Mouse (Mus musculus) embryo, embryonic 11 days (tissue): ENCODE results near the gene Gm17617.

Experiments
- DNase-seq: peaks from one replicate; pipeline ENCODE4 v3.0.0-alpha.2; 2015

The Gm17617 gene

DNA sequence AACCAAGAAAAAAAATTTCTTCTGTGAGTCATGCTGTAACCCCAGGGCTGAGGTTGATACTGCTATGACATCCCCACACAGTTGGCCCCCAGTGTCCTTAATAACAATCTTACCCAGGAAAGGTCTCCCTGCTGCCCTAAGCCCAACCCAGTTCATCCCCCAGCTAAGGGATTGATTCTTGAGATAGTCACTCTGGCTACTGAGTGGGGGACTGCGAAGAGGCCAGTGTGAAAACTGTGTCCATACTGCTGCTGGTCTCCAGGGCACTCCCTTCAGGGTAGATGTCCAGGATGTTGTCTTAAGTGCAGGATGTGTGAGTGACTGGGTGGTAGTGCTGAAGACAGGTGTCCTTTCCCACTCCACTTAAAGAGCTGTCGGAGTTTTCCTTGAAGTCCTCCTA, at the start of gene Gm17617:
Gm17617 (minus strand) TSS at position 101 of the 400 bp plus-strand sequence.
- DNase-seq = no peak

DNA sequence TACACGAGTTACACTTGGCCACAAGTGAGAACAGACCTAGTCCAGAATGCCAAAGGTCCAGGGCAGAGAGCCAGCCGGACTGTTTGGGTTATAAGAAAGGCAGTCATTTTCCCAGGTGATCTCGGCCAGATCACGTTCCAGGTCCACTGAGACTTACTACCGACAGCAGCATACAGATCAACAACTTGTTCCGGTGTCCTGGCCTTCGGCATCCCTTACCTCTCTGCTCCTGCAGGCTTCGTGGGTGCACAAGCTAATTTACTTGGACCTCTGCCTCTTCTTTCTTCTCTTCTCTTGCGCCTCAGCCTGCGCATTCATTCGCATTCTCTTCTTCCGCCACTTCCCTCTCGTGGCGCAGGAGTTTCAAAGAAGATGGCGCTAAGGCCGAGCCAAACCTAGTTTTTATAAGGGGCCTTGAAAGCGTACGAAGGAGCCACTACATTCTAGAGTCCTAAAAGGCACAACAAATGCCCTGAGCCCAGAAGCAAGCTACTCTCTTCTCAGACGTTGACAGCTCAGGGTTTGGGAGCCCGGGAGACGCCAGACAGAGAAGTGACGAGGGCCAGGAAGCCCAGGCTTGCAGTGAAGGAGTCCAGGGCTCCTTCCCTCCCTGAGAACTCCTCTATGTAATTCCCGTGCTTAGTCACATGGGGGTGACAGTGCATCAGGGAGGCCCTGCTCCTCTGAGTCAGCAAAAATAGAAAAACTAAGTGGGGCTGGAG, 49.0 kb upstream of the Gm17617 start:
- DNase-seq = peak; percentile 84

DNA sequence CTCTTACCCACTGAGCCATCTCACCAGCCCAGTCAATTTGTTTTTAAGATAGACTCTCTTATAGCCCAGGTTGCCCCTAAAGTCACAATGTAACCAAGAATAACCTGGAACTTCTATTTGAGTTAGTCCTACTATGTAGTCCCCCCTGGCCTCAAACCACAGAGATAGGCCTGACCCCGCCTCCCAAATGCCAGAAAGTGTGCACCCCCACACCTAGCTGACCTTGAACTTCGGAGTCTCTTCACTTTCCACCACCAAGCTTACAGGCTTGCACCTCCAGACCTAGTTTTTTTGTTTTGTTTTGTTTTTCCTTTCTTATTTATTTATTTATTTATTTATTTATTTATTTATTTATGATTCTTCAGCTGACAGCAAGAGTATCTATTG, 48.4 kb upstream of the Gm17617 start:
- no peak for DNase-seq

DNA sequence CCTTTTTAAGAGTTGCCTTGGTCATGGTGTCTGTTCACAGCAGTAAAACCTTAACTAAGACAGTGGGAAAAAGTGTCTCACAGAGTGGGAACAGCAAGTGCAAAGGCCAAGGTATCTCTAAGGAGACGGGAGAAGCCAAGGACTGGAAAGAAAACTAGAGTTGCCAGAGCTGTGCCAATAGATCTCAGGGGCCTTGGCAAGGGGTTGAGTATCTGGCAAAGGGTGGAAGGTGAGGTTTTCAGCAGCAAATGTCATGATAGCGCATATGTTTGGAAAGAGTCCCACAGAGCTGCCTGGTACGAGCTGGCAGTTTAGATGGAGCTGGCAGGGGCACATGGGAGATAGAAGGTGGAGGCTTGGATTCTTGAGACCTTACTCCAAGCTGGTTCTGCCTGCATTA, 46.2 kb upstream of the Gm17617 start:
- DNase-seq = no peak

DNA sequence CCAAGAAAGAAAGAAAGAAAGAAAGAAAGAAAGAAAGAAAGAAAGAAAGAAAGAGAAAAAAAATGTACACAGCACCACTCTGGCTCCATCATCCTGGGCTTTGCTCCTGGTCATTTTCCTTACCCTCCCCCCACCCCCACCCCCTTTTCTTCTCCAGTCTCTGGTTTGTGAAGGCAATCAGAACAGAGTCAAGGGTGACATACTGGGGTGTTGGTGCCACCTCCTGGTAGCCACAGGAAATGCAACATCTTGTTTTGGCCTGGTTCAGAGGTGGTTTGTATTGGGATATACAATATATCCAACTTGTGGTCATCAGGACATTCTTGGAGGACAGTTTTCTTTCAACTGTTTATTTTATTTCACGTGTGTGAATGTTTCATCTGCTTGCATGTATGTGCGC, 45.2 kb upstream of the Gm17617 start:
- peak; percentile 69 for DNase-seq

DNA sequence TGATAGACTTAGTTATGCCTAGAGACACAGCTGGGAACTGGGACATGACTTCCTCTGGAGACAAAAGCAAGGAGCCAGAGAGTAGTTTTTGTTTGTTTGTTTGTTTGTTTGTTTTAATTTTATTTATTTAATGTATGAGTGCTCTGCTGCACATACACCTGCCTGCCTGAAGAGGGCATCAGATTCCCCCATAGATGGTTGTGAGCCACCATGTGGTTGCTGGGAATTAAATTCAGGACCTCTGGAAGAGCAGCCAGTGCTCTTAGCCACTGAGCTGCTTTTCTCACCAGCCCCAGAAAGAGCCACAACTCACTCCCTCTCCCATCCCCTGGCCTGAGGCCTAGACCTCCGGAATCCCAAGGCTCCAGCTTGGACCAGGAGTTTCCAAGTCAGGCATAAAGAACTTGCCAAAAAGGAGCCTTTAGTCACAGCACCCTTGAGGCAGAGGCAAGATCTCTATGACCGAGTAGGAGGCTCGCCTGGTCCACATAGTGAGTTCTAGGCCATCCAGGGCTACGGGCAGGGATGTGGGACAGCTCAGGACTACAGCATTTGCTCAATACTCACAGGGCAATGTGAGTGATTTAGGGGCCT, 44.7 kb upstream of the Gm17617 start:
- DNase-seq = no peak

DNA sequence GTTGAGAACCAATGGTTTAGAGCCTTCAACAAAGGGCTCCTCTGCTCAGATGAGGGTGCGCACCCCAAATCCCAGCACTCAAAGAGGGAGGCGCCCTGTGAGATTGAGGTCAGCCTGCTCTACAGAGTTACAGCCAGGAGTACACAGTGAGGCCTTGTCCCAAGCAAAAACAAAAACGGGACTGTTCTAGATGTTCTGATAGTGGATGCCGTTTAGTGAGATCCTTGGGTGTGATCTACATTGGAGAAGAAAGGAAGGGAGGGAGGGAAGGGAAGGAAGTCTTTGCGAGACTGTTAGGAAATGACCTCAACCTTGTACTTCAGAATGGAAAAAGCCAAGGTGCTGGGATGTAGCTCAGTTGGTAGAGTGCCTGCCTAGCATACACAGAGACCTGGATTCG, 42.9 kb upstream of the Gm17617 start:
- DNase-seq = no peak

DNA sequence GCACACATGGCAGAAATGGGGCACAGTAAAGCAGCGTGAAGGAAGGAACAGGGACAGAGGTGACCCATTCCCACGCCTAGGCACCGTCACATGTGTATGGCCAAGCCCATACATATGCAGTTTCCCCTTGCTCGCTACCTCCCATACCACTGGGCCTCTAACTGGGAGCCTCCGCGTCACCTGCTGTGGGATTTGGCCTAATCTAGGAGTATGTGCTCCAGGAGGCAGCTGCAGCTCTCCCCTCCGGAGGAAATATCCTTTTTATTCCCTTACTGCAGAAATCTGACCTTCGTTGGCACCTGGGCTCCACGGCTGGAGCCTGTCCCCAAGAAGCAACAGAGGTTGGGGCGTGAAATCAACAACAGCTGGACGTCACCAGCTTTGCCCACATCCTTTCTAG, 41.0 kb upstream of the Gm17617 start:
- no peak for DNase-seq

DNA sequence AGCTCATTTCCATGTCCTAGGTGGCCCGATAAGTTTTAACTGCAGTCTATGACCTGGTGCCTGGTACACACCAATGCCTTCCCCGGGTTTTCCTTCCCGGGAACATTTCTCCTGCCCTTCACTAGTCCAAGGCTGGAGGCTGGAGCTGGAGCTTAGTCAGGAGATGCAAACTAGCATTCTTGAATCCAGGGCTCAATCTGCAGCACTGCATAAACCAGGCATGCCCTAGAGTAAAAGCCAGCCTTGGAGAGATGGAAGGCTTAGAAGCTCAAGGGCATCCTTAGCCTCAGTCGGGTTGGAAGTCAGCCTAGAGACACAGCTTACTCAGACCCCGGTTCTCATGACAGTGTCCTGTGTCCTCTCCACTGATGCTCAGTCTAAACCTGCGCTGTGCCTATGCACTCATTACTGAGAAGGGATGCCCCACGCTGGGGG, 39.0 kb upstream of the Gm17617 start:
- DNase-seq = no peak

DNA sequence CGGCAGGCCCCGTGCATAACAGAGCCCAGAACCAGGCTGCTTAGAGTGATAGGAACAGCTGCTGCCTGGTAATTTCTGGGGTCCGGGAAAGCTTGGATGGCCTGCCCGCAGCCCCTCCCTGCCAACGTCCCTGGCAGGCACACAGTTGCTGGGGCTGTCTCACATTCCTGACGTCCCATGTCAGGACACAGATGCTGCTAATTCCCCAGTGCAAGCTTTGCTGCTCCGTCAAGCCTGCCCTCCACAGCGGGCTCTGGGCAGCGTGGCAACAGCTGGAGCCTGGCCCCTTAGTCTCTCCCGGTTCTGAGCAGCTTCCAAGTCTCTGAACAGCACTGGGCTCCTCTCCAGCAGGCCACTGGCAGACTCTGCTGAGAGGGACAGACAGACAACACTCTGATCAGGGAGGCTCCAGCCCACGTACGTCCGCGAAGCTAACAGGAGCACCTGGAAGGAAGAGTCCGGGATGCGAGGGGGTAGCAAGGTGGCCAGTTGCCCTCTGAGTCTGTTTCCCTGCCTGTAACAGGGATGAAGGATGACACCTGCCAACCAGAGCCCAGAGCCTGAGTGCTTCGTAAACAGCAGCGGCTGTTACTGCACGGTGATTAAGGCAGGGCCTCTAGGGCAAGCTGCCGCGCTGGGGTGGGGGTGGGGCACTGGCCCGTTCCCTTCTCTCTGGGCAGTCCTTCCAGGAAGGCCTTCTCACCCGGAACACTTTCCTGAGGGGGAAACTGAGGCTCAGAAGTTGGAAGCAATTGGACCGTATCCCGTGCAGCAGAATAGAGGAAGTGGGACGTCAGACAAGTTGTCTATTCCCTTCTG, 38.4 kb upstream of the Gm17617 start:
- DNase-seq = peak; percentile 64

DNA sequence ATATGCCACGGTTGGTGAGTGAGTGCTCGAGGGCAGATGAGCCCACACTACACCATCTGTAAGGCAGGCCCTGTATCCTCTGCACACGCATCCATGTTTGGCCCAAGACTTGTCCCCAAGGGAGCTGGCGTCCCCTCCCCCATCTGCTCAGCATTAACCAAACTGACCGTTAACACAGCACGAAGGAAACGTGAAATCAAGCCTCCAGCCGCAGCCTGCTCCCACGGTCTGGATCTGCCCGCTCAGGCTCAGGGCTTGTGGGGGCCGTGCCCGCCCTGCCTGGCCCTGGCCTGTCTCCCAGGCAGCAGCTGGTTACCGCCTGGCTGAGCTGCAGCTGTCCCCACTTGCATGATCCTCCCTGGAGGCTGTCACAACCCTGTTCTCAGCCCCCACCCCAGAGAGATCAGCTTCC, 35.6 kb upstream of the Gm17617 start:
- peak; percentile 52 for DNase-seq

DNA sequence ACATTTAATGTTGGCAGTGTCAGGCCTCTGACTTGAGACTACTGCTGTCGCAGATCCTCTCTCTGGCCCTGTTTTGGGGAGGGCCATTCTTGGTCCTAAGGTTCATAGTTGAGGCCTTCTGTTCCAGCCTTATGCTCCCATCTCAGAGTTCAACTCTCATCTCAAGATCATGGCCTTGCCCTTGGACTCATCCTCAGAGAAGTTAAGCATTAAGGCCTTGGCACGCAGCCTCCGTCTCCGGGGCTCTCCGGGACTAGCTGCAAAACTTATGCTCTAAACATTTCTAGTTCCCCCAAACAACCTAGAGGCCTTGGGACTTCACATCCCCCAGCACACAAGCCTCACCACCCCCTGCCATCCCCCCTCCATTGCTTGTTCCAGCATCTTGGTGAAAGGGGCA, 34.9 kb upstream of the Gm17617 start:
- no peak for DNase-seq

DNA sequence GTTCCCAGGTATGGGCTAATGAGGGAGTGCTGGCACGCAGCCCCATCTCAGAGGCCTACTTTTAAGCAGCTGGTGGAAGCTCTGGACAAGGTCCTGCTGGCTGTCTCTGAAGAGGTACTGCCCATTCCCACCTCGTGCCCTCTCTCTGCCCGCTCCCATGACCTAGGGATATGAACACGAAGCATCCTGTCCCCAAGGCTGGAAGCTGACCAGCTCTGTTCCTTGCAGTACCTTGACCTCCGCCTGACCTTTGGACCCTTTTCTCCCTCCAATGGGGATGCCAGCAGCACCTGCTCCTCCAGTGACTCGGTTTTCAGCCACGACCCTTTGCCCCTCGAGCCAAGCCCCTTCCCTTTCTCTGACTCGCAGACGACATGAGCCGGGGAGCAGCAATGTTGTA, 34.5 kb upstream of the Gm17617 start:
- DNase-seq = no peak

DNA sequence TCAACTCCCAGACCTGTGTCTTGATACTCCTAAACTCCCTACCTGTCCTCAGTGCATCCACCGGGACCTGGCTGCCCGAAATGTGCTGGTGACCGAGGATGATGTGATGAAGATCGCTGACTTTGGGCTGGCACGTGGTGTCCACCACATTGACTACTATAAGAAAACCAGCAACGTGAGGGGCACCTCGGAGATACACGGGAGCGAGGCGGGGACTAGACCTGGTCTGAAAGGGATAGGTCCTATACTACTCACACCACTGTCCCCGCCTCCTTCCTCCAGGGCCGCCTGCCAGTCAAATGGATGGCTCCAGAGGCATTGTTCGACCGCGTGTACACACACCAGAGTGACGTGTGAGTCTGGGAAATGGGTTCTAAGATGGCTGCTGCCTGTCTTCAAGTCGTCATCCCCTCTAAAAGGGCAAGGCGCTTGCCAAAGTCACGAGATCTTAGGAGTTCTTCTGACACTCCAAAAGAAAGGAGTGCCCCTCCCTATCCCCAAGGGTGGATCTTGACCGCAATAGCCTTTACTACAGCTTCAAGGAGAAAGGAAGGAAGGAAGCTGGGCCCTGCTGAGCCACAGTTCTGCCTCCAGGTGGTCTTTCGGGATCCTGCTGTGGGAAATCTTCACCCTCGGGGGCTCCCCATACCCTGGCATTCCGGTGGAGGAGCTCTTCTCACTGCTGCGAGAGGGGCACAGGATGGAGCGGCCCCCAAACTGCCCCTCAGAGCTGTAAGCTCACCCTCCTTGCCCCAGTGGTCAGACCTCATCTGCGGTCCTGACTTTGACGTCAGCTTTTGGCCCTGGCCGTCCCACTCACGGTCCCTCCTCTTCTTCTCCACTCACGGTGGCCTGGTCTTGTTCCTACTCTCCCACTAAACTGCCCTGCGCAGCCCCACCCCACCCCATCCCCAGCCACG, 33.7 kb upstream of the Gm17617 start:
- no peak for DNase-seq

DNA sequence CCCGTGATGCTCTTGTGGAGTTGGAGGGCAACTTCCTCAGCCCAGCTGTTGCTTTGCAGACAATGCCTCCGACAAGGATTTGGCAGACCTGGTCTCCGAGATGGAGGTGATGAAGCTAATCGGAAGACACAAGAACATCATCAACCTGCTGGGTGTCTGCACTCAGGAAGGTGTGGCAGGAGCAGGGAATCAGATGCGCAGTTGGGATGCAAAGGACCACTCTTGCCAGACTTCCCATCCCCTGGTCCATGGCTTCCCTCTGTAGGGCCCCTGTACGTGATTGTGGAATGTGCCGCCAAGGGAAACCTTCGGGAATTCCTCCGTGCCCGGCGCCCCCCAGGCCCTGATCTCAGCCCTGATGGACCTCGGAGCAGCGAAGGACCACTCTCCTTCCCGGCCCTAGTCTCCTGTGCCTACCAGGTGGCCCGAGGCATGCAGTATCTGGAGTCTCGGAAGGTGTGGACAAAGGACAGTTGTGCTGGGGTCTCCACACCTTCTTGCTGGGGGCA, 32.5 kb upstream of the Gm17617 start:
- DNase-seq = no peak

DNA sequence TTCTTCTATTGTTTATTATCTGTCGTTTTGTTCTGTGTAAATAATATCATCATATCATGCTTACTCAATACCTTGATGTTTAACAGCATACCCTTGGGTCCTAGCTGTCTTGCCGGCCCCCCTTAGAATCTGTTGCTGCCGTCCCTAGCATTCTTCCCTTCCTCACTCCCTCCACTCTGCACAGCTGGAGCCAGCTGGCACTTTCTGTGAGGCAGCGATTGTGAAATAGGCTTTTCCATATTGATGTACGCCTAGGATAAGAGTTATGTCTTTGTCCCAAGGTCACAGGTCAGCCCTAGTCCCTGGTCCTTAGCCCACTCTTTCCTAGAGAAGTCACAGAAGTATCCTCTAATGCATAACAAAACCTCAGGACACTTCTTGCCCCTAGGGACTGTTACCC, 30.2 kb upstream of the Gm17617 start:
- no peak for DNase-seq

DNA sequence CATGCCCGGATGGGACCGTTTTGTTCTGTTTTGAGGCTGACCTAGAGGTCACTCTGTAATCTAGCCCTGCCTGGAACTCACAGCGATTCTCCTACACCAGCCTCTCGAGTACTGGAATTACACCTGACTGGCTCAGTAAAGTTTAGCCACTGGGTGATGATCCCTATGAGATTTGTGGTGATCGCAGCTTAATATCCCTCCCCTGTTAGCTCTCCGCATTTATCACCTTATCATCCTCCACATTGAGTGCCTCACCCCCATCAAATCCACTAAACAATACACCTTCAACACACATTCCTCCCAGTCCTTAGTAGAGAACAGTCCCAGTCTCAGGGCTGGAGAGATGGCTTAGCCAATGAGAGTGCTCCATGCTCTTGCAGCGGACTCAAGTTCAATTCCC, 29.0 kb upstream of the Gm17617 start:
- no peak for DNase-seq

DNA sequence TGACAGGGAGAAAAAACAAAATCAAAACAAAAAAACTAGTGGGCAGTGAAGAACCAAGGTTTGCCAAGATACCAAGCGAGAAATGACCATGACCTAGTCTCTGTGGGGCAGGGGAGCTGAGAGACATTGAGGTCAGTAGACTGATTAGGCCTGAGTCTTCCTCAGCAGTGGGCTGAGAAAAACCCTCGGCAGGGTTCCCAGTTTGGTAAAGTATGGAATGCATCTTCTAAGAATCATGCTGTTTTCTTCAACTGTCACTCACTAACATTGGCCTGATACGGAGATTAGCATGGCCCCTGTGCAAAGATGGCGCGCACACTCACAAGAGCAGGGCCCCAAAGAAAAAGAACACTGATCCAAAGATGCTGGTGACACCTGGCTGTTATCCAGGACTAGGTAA, 20.6 kb upstream of the Gm17617 start:
- DNase-seq = no peak

DNA sequence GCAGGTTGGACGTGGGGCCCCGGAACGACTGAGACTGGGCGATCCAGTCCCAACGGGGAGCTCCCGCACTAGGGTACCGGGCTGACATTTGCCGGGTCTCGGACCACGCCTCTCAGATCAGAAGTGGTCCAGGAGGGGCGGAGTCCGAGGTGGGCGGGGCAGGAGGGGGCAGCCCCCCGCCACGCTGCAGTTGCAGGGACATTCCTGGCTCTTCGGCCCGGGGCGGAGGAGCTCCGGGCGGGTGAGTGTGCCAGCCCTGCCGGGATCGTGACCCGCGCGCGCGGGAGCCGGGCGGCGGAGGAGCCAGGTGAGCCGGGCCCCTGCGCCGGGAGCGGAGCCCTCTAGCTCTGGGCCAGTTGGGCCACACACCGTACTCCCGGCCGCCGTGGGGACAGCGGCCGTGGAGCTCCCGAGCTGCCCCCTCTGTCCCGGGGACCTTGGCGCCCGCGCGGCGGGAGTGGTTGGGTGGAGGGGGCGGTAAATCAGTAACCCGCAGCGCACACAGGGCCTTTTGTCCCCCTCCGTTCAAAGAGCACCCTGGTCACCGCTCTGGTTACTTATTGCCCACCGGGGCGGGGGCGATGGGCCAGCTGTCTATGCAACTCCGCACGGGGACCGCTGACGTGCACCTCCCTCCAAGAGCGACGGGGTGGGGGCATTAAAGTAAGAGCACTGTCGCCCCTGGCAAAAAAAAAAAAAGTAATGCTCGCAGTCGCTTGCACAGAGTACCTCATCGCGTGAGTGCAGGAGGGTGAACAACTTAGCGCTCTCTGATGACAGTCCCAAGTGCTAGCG, 19.5 kb upstream of the Gm17617 start, which contains the start of gene Fgfr4:
Fgfr4 (plus strand) TSS at position 20 of the 795 bp plus-strand sequence.
- peak; percentile 77 for DNase-seq

DNA sequence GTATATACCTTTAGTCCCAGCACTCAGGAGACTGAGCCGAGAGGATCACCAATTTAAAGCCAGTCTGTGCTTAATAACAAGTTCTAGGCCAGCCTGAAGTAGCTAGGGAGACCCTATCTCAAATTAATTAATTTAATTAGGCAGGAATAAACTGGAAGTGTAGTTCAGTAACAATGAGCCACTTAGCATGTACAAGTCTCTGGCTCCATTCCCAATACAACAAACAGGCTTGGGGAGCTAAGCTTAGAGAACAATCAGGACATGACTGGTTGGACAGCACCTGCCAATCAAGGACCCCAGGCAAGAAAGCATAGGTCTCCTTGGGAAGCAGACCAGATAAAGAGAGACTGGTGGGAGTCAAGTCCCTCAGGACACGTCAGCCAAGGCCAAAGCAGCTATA, 6.9 kb upstream of the Gm17617 start:
- no peak for DNase-seq

DNA sequence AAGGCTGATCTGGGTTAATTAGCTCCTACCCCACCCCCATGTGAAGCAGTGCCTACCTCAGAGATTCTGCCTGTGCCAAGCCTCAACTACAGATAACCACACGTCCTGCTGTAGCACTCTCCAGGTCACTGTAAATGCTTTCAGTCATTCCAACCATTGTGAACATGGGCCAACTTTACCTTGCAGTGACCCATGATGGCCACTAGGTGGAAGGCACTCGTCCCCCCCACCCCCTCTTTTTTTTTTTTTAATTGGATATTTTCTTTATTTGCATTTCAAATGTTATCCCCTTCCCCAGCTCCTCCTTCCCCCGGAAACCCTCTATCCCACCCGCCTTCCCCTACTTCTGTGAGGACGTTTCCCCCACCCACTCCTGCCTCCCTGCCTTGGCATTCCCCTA, 2.0 kb upstream of the Gm17617 start:
- peak; percentile 29 for DNase-seq

DNA sequence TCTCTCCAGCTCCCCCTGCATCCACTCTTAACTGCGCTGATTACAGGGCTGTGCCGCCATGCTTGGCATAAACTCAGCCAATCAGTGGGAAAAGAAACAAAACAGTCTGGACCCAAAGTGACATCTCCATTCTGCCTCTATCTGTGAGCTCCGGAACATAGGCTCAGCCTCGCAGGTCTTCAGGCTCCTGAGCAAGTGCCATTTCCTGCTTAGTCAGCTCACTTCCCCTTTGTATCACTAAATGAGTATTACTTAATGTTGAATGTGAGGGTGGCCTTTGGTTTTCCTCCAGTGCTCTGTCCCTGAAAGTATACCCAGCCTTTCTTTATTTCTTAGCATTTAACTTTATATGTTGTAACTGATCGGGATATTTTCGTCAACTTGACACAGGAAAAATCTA, 8.4 kb downstream of the Gm17617 start:
- DNase-seq = no peak
